Mouse (Mus musculus): Measurements from ENCODE around the gene Gm20388. TPM values are rescaled to one million over a fixed set of nuclear protein-coding genes. Genes with fewer than 3 reads are reported as not detected.

Gm20388 gene
- polyA plus RNA-seq, 1 experiment from 2014 or later = 5.5 TPM

GRCm38 (mm10) chr8:122736623-122737022 lies 2826.0 kb downstream of the Gm20388 start:
- Histone ChIP-seq H3K9me3 (no peaks in the 10 kb centered on the region), H3K27me3 (peaks cover 29% of the 10 kb centered on the region; the same call in 1 of the 2 replicates), H3K4me2 (no peak overlapping the region), H3K27ac (no peak overlapping the region), H3K9ac (no peak overlapping the region), H3K4me3 (no peak overlapping the region), H3K36me3 (no peaks in the 10 kb centered on the region), H3K4me1 (no peaks in the 10 kb centered on the region)
- 82% methylated on average over 11 of the region's 11 CpGs for WGBS
- ATAC-seq (ENCODE audit: borderline replicate concordance, extremely low read depth, low FRiP score, low TSS enrichment) = no peak

GRCm38 (mm10) chr8:122737071-122737470 lies 2826.4 kb downstream of the Gm20388 start:
- WGBS = 37% methylated on average over 4 of the region's 4 CpGs
- ATAC-seq (ENCODE audit: borderline replicate concordance, extremely low read depth, low FRiP score, low TSS enrichment) = no peak
- Histone ChIP-seq H3K27ac (no peak overlapping the region), H3K4me1 (no peaks in the 10 kb centered on the region), H3K9me3 (no peaks in the 10 kb centered on the region), H3K36me3 (no peaks in the 10 kb centered on the region), H3K27me3 (peaks cover 33% of the 10 kb centered on the region), H3K4me3 (no peak overlapping the region), H3K4me2 (no peak overlapping the region), H3K9ac (no peak overlapping the region)

GRCm38 (mm10) chr8:122737886-122738285 lies 2827.2 kb downstream of the Gm20388 start:
- Histone ChIP-seq H3K27ac (no peak overlapping the region), H3K4me3 (no peak overlapping the region), H3K36me3 (no peaks in the 10 kb centered on the region), H3K9me3 (no peaks in the 10 kb centered on the region), H3K27me3 (peaks cover 41% of the 10 kb centered on the region), H3K4me1 (no peaks in the 10 kb centered on the region), H3K9ac (no peak overlapping the region), H3K4me2 (no peak overlapping the region)
- WGBS = 80% methylated on average over 6 of the region's 6 CpGs
- no peak for ATAC-seq (ENCODE audit: borderline replicate concordance, extremely low read depth, low FRiP score, low TSS enrichment)

DNA sequence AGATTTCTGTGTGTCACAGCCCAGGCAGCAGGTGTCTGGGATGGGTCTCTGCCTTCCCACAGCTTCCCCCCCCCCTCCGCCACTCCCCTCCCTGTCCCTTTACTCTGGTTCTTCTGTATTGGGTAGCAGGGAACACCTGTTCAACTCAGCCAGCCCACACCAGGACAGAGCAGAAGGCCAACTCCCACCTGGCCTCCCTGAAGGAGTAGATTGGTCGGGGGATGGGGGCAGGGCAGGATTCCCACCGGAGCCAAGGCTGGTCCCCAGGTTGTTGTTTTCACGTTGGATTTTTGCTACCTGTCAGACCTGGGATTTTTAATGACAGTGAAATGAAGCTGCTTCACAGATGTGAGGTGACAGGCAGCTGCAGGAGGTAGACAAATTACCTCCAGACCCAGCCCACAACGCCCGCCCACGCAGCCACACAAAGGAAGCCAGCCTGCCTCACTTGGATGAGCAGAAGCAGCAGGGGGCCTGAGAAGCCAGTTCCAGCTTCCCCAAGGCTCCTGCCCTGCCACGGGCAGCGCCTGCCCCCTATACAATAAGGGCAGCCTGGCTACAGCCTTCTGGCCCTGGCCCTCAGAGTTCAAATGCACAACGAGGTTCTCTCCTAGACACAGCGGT lies 2828.6 kb downstream of the Gm20388 start:
- H3K27me3 ChIP-seq = peaks cover 49% of the 10 kb centered on the region
- WGBS = 22% methylated on average over 11 of the region's 11 CpGs
- no peaks in the 10 kb centered on the region for H3K9me3 ChIP-seq
- no peak overlapping the region for H3K4me2 ChIP-seq
- no peak overlapping the region for H3K4me3 ChIP-seq
- H3K4me1 ChIP-seq = no peaks in the 10 kb centered on the region
- no peak overlapping the region for H3K27ac ChIP-seq
- no peaks in the 10 kb centered on the region for H3K36me3 ChIP-seq
- no peak for ATAC-seq (ENCODE audit: borderline replicate concordance, extremely low read depth, low FRiP score, low TSS enrichment)
- H3K9ac ChIP-seq = no peak overlapping the region

GRCm38 (mm10) chr8:122742471-122742870 lies 2831.8 kb downstream of the Gm20388 start:
- Histone ChIP-seq H3K9ac (no peak overlapping the region), H3K9me3 (no peaks in the 10 kb centered on the region), H3K27me3 (peaks cover 67% of the 10 kb centered on the region), H3K4me2 (no peak overlapping the region), H3K27ac (no peak overlapping the region), H3K4me3 (no peak overlapping the region), H3K36me3 (no peaks in the 10 kb centered on the region), H3K4me1 (no peaks in the 10 kb centered on the region)
- ATAC-seq (ENCODE audit: borderline replicate concordance, extremely low read depth, low FRiP score, low TSS enrichment) = no peak
- WGBS = 19% methylated on average over 19 of the region's 19 CpGs

DNA sequence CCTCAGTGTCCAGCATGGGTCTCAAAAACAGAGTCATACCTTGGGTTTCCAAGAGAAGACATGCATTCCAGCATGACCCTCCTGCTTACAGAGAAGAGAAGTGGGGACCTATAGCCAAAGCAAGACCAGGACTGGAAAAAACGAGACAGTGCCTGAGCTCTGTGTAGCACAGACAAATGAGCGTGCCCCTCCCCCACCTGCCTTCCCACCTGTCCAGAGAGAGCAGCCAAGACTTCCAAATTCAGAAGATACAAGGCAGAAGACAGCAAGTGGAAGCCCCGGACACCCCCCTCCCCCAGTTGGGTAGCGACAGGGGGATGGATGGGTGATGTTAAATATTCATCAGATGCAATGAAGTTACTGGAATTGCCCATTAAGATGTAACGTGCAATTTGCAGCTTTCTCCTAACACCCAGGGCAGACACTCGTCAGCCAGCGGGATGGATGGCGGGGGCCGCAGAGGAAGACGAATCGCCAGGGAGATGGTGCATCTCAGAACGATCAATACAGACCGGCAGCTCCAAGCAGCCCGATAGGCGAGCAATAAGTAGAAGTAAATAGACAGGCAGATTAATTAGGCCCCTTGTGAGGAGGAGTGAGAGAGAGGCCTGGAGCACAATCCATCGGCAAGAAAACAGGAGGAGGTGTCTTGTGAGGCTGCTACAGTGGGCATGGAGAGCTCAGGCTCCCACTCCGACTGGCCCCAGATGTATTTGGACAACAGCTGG lies 2834.5 kb downstream of the Gm20388 start:
- H3K27me3 ChIP-seq = peaks cover 71% of the 10 kb centered on the region

DNA sequence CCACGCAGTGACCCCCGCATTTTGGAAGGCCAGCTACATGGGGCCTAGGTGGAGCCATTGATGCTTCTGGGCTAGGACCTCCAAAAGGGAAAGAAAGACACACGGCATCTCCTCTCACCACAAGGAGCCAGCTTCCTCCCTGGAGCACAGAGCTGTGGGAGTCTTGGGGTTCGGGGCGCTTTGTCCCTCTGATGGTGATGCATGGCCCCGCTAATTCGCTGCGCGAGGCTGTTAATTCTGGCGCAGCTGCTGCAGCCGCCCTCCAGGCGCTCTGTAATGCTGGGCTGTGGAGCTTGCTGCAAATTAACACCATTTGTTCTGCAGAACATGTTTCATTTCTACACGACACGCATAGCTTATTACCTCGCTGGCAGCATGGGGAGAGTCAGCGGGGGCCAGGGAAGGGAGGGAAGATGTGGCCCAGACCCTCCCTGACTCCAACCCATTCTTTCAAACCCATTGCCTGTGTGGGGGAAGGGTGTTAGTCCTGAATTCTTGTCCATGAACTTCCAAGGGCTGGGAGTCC lies 2835.2 kb downstream of the Gm20388 start:
- WGBS = 13% methylated on average over 16 of the region's 16 CpGs
- Histone ChIP-seq H3K27ac (no peak overlapping the region), H3K9ac (no peak overlapping the region), H3K36me3 (no peaks in the 10 kb centered on the region), H3K4me3 (no peak overlapping the region), H3K4me2 (no peak overlapping the region), H3K4me1 (no peaks in the 10 kb centered on the region), H3K27me3 (peaks cover 70% of the 10 kb centered on the region), H3K9me3 (no peaks in the 10 kb centered on the region)
- no peak for ATAC-seq (ENCODE audit: borderline replicate concordance, extremely low read depth, low FRiP score, low TSS enrichment)

More for the DNA sequence above, 2834.5 kb downstream of the Gm20388 start:
- Histone ChIP-seq H3K4me2 (no peak overlapping the region), H3K9ac (no peak overlapping the region), H3K4me3 (no peak overlapping the region), H3K4me1 (no peaks in the 10 kb centered on the region), H3K9me3 (no peaks in the 10 kb centered on the region), H3K36me3 (no peaks in the 10 kb centered on the region), H3K27ac (no peak overlapping the region)
- 25% methylated on average over 17 of the region's 17 CpGs for WGBS
- ATAC-seq (ENCODE audit: borderline replicate concordance, extremely low read depth, low FRiP score, low TSS enrichment) = no peak

DNA sequence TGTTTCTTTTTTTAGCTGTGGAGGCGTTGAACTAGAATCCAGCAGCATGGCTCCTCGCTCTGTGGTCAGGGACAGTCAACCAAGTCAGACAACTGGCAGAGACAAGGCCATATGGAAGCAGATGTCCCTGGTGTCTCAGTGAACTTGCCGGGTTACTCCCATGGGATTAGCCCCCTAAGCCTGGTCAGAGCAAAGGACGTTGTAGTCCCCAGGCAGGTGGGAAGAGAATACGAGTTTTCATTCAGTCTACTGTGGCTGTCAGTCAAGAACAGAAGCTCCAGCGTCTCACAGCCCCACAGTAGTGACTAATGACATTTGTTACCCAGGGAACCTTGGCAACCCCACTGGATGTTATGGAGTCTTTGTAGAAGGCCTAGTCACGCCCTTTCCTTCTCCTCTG lies 2835.8 kb downstream of the Gm20388 start:
- Histone ChIP-seq H3K9ac (no peak overlapping the region), H3K4me3 (no peak overlapping the region), H3K36me3 (no peaks in the 10 kb centered on the region), H3K9me3 (no peaks in the 10 kb centered on the region), H3K27me3 (peaks cover 64% of the 10 kb centered on the region), H3K4me1 (no peaks in the 10 kb centered on the region), H3K27ac (no peak overlapping the region), H3K4me2 (no peak overlapping the region)
- ATAC-seq (ENCODE audit: borderline replicate concordance, extremely low read depth, low FRiP score, low TSS enrichment) = no peak
- WGBS = 51% methylated on average over 7 of the region's 7 CpGs

DNA sequence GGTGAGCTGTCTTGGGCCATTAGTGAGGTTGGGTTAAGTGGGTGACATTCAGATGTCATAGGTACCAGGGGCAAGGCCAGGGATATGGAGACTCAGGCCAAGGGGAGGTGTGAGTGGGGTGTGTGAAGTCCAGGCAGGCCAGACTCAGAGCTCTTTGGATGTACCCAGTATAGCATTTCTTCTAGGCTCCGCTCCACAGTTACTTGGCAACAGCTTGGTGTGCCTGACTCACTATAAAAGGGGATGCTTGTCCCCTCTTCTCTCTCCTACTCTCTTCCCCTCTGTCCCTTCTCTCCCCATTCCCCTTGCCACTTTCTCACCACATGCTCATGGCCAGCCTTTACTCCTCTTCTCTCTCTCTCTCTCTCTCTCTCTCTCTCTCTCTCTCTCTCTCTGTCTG lies 2837.2 kb downstream of the Gm20388 start:
- Histone ChIP-seq H3K27ac (no peak overlapping the region), H3K9ac (no peak overlapping the region), H3K4me1 (no peaks in the 10 kb centered on the region), H3K4me2 (no peak overlapping the region), H3K9me3 (no peaks in the 10 kb centered on the region), H3K27me3 (peaks cover 50% of the 10 kb centered on the region), H3K4me3 (no peak overlapping the region), H3K36me3 (no peaks in the 10 kb centered on the region)
- WGBS = 87% methylated on average over 1 of the region's 1 CpGs
- no peak for ATAC-seq (ENCODE audit: borderline replicate concordance, extremely low read depth, low FRiP score, low TSS enrichment)

GRCm38 (mm10) chr8:122749333-122749958 lies 2838.8 kb downstream of the Gm20388 start:
- peaks cover 34% of the 10 kb centered on the region for H3K27me3 ChIP-seq
- H3K36me3 ChIP-seq = no peaks in the 10 kb centered on the region
- ATAC-seq (ENCODE audit: borderline replicate concordance, extremely low read depth, low FRiP score, low TSS enrichment) = no peak
- H3K4me3 ChIP-seq = no peak overlapping the region
- no peaks in the 10 kb centered on the region for H3K4me1 ChIP-seq
- 48% methylated on average over 6 of the region's 6 CpGs for whole genome bisulfite sequencing
- no peak overlapping the region for H3K9ac ChIP-seq
- H3K27ac ChIP-seq = no peak overlapping the region
- H3K4me2 ChIP-seq = no peak overlapping the region
- no peaks in the 10 kb centered on the region for H3K9me3 ChIP-seq

- ATAC-seq (ENCODE audit: borderline replicate concordance, extremely low read depth, low FRiP score, low TSS enrichment) = peak; percentile 44
- no peak overlapping the region for H3K4me3 ChIP-seq
- H3K27ac ChIP-seq = no peak overlapping the region
- H3K9me3 ChIP-seq = no peaks in the 10 kb centered on the region
- H3K27me3 ChIP-seq = peaks cover 15% of the 10 kb centered on the region
- 48% methylated on average over 5 of the region's 5 CpGs for WGBS
- H3K4me2 ChIP-seq = no peak overlapping the region
- H3K9ac ChIP-seq = no peak overlapping the region
- H3K4me1 ChIP-seq = no peaks in the 10 kb centered on the region
- H3K36me3 ChIP-seq = no peaks in the 10 kb centered on the region
Observed at GRCm38 (mm10) chr8:122751342-122751741, 2840.7 kb downstream of the Gm20388 start.

DNA sequence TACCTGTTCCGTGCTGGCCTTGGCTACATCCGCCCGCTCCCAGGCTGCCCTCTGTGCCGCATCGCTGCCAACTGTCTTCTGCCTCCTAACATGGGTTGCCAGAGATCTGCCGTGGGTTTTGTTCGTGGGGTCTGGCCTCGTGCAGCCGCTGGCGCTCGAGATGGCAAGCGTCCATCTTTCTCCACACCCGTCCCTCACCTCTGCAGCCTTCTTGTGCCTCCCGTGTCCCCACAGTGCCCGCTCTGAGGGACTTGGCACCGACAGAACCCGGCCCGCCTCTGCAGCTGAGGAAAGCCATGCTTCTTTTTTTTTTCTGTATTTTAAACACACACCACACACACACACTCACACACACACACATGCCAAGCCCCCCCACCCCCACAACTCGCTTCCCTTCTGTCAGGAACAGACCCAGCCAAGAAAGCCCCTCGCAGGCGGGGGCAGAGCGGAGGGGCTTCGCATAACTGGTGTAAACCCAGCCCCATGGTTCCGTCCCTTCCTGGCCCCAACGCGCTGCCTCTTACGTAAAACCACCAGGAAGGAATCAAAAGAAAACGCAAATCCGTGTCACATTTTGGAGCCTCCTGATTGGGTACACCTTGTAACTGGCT lies 2841.6 kb downstream of the Gm20388 start:
- no peak overlapping the region for H3K4me3 ChIP-seq
- no peaks in the 10 kb centered on the region for H3K9me3 ChIP-seq
- no peak overlapping the region for H3K9ac ChIP-seq
- WGBS = 79% methylated on average over 29 of the region's 29 CpGs
- peaks cover 10% of the 10 kb centered on the region for H3K27me3 ChIP-seq
- H3K4me1 ChIP-seq = no peaks in the 10 kb centered on the region
- ATAC-seq (ENCODE audit: borderline replicate concordance, extremely low read depth, low FRiP score, low TSS enrichment) = no peak
- H3K36me3 ChIP-seq = no peaks in the 10 kb centered on the region
- H3K27ac ChIP-seq = no peak overlapping the region
- H3K4me2 ChIP-seq = no peak overlapping the region

All from lung, embryonic 15.5 days (tissue).